Mouse (Mus musculus) skeletal muscle tissue, adult 2 months (tissue): ENCODE measurements around the gene Bcl2l11.

Experiments
- DNase-seq: peaks from one replicate; pipeline ENCODE4 v3.0.0-alpha.2; 2012; ENCODE audit warnings: low read depth, low spot score

The Bcl2l11 gene

GRCm38 (mm10) chr2:128210376-128210775 is 84.5 kb downstream of the Bcl2l11 start:
- DNase-seq, result no peak

- DNase-seq, result no peak
Measured at GRCm38 (mm10) chr2:128211022-128211880, 85.4 kb downstream of the Bcl2l11 start.

- DNase-seq, result no peak
Measured at GRCm38 (mm10) chr2:128211881-128212209, 86.0 kb downstream of the Bcl2l11 start.
